Mouse (Mus musculus) liver, embryonic 14.5 days (tissue): Measurements from ENCODE around the gene Klhl11. TPM values are rescaled to one million over a fixed set of nuclear protein-coding genes. Genes with fewer than 3 reads are reported as not detected.

ENCODE experiments used
- ATAC-seq: fragments of 200-750 bp; cut with Nextera tagmentation; 2 replicates; pipeline ENCODE4 v1.8.0; 2017; ENCODE audit warnings: moderate number of reproducible peaks, mild to moderate bottlenecking, moderate library complexity; ENCODE audit not compliant: insufficient read depth
- DNase-seq, 3 experiments: peaks; one replicate each; pipeline ENCODE4 v3.0.0-alpha.2; 2012 to 2013; ENCODE audit warnings: low read depth in 3 of 3, low spot score in 3 of 3
- H3K27ac ChIP-seq: fragments of 300-500 bp; sonication (generic); 2 replicates; pipeline ENCODE4 v1.5.1; 2014; ENCODE audit warnings: moderate library complexity, mild to moderate bottlenecking, control low read depth, inconsistent platforms
- H3K27me3 ChIP-seq: fragments of 300-500 bp; sonication (generic); 2 replicates; pipeline ENCODE4 v1.6.1; 2014; ENCODE audit warnings: mild to moderate bottlenecking, low read length, moderate library complexity; ENCODE audit not compliant: control insufficient read depth, insufficient read depth
- H3K36me3 ChIP-seq: fragments of 300-500 bp; sonication (generic); replicated peaks from 2 replicates; pipeline ENCODE4 v1.6.1; 2014; ENCODE audit warnings: low read depth; ENCODE audit not compliant: control insufficient read depth, insufficient read depth
- H3K4me1 ChIP-seq, 2 experiments: fragments of 200-500 bp in 1 of 2; fragments of 300-500 bp in 1 of 2; sonication (generic) in 1 of 2; replicated peaks; 2 replicates each; pipeline ENCODE4 v1.6.1; 2012 to 2014; ENCODE audit warnings: antibody characterized with exemption in 1 of 2, inconsistent platforms in 1 of 2, low read length in 1 of 2; ENCODE audit not compliant: control insufficient read depth in 2 of 2, insufficient read depth in 2 of 2
- H3K4me2 ChIP-seq: fragments of 300-500 bp; sonication (generic); 2 replicates; pipeline ENCODE4 v1.6.1; 2014; ENCODE audit warnings: low read depth, mild to moderate bottlenecking, control low read depth, moderate library complexity
- H3K4me3 ChIP-seq, 2 experiments: fragments of 200-500 bp in 1 of 2; fragments of 300-500 bp in 1 of 2; sonication (generic) in 1 of 2; 2 replicates each; pipeline ENCODE4 v1.5.1; 2012 to 2014; ENCODE audit warnings: low read depth in 2 of 2, low read length in 2 of 2, mild to moderate bottlenecking in 2 of 2, control low read depth in 1 of 2, inconsistent platforms in 1 of 2, moderate library complexity in 1 of 2; ENCODE audit not compliant: insufficient read depth in 1 of 2
- H3K9ac ChIP-seq: fragments of 300-500 bp; sonication (generic); replicated peaks from 2 replicates; pipeline ENCODE4 v1.6.1; 2014; ENCODE audit warnings: mild to moderate bottlenecking, control low read depth, moderate library complexity
- H3K9me3 ChIP-seq: fragments of 300-500 bp; sonication (generic); 2 replicates; pipeline ENCODE4 v1.6.1; 2016; ENCODE audit warnings: low read length, mixed read lengths; ENCODE audit not compliant: control insufficient read depth
- CTCF ChIP-seq: IDR thresholded peaks from 2 replicates; pipeline ENCODE4 v1.5.1; 2016; ENCODE audit warnings: antibody characterized with exemption, low read depth, control low read depth
- EP300 ChIP-seq: IDR thresholded peaks from 2 replicates; pipeline ENCODE4 v1.6.1; 2016; ENCODE audit warnings: antibody characterized with exemption, low read depth
- WGBS: fragments of 180-500 bp; shearing (Covaris S2); extraction: QIAGEN DNeasy Blood & Tissue Kit; methylation state at CpG from one replicate; pipeline ENCODE4 v1.1.7; 2014; ENCODE audit not compliant: insufficient replicate concordance; 5-methylcytosine and 5-hydroxymethylcytosine counted together
- polyA plus RNA-seq, 2 experiments: library from polyadenylated mRNA; depleted of rRNA in 1 of 2; stranded (reverse) in 1 of 2; unstranded in 1 of 2; fragments of >200 nt; fragmentation: Nextera tagmentation in 1 of 2; extraction: Ambion mirVana in 1 of 2; gene quantifications; 2 replicates each; pipeline versions ENCODE4 v1.2.1 to v1.2.3; 2012 to 2014

Klhl11 gene
- polyA plus RNA-seq, 2 experiments = 1.2 to 1.8 TPM

- Histone ChIP-seq H3K9ac (no peak overlapping the region), H3K36me3 (peaks cover 32% of the 10 kb centered on the region), H3K9me3 (no peaks in the 10 kb centered on the region), H3K4me1 (no peaks in the 10 kb centered on the region), H3K27ac (no peak overlapping the region), H3K4me3 (no peak overlapping the region), H3K4me2 (no peak overlapping the region), H3K27me3 (no peaks in the 10 kb centered on the region)
- WGBS = 80% methylated on average over 6 of the region's 6 CpGs
- DNase-seq (no peak), ATAC-seq (no peak)
- TF ChIP-seq EP300 = no peak
- peak; percentile 46 for TF ChIP-seq CTCF
Measured at GRCm38 (mm10) chr11:100490951-100491350, 18.4 kb upstream of the Klhl11 start.

GRCm38 (mm10) chr11:100485801-100486538 is 13.4 kb upstream of the Klhl11 start:
- DNase-seq = peak in 1 of 3 experiments; percentile 13

GRCm38 (mm10) chr11:100484461-100484860 is 11.9 kb upstream of the Klhl11 start:
- no peak for ATAC-seq

More at GRCm38 (mm10) chr11:100485801-100486538, 13.4 kb upstream of the Klhl11 start:
- TF ChIP-seq CTCF = peak; percentile 62
- no peak for TF ChIP-seq EP300
- Histone ChIP-seq H3K4me2 (no peak overlapping the region), H3K4me3 (no peak overlapping the region), H3K9ac (no peak overlapping the region), H3K27me3 (no peaks in the 10 kb centered on the region), H3K9me3 (no peaks in the 10 kb centered on the region), H3K36me3 (peaks cover 25% of the 10 kb centered on the region), H3K4me1 (no peaks in the 10 kb centered on the region), H3K27ac (no peak overlapping the region)
- 74% methylated on average over 8 of the region's 8 CpGs for WGBS
- no peak for ATAC-seq

GRCm38 (mm10) chr11:100479152-100479551 is 6.6 kb upstream of the Klhl11 start:
- no peaks in the 10 kb centered on the region for H3K9me3 ChIP-seq
- DNase-seq (no peak), ATAC-seq (no peak)
- no peaks in the 10 kb centered on the region for H3K4me1 ChIP-seq
- no peaks in the 10 kb centered on the region for H3K27me3 ChIP-seq
- no peak overlapping the region for H3K4me3 ChIP-seq
- no peak for TF ChIP-seq EP300
- no peak for TF ChIP-seq CTCF
- H3K36me3 ChIP-seq = peaks cover 22% of the 10 kb centered on the region
- no peak overlapping the region for H3K27ac ChIP-seq
- no peak overlapping the region for H3K9ac ChIP-seq
- no peak overlapping the region for H3K4me2 ChIP-seq
- 81% methylated on average over 7 of the region's 7 CpGs for WGBS

More at GRCm38 (mm10) chr11:100484461-100484860, 11.9 kb upstream of the Klhl11 start:
- no peaks in the 10 kb centered on the region for H3K27me3 ChIP-seq
- TF ChIP-seq EP300 (no peak), CTCF (no peak)
- H3K4me3 ChIP-seq = no peak overlapping the region
- no peaks in the 10 kb centered on the region for H3K9me3 ChIP-seq
- H3K36me3 ChIP-seq = peaks cover 29% of the 10 kb centered on the region
- WGBS = 74% methylated on average over 3 of the region's 3 CpGs
- no peak overlapping the region for H3K27ac ChIP-seq
- DNase-seq = no peak
- no peaks in the 10 kb centered on the region for H3K4me1 ChIP-seq
- no peak overlapping the region for H3K4me2 ChIP-seq
- H3K9ac ChIP-seq = no peak overlapping the region

- no peaks in the 10 kb centered on the region for H3K9me3 ChIP-seq
- no peak for DNase-seq
- H3K4me2 ChIP-seq = no peak overlapping the region
- TF ChIP-seq EP300 (no peak), CTCF (no peak)
- ATAC-seq = no peak
- peaks cover 13% of the 10 kb centered on the region for H3K36me3 ChIP-seq
- H3K27me3 ChIP-seq = no peaks in the 10 kb centered on the region
- peaks cover 2 to 4% of the 10 kb centered on the region in 2 experiments for H3K4me1 ChIP-seq
- WGBS = 82% methylated on average over 5 of the region's 5 CpGs
- no peak overlapping the region for H3K9ac ChIP-seq
- H3K27ac ChIP-seq = no peak overlapping the region
- H3K4me3 ChIP-seq = no peak overlapping the region
Measured at GRCm38 (mm10) chr11:100476281-100476680, 3.7 kb upstream of the Klhl11 start.
